Mouse (Mus musculus): ENCODE results near the gene Xiap. TPM values are rescaled to one million over a fixed set of nuclear protein-coding genes. Genes with fewer than 3 reads are reported as not detected.
"Not testable (repeated sequence)": the region's sequence is repeated elsewhere in the genome, so short reads cannot be mapped to it uniquely, and the experiment has no call there.

The Xiap gene
- polyA plus RNA-seq (2015; fragmentation: Nextera tagmentation; extraction: Ambion mirVana) = 15.6 and 15.9 TPM in 2 replicates

DNA sequence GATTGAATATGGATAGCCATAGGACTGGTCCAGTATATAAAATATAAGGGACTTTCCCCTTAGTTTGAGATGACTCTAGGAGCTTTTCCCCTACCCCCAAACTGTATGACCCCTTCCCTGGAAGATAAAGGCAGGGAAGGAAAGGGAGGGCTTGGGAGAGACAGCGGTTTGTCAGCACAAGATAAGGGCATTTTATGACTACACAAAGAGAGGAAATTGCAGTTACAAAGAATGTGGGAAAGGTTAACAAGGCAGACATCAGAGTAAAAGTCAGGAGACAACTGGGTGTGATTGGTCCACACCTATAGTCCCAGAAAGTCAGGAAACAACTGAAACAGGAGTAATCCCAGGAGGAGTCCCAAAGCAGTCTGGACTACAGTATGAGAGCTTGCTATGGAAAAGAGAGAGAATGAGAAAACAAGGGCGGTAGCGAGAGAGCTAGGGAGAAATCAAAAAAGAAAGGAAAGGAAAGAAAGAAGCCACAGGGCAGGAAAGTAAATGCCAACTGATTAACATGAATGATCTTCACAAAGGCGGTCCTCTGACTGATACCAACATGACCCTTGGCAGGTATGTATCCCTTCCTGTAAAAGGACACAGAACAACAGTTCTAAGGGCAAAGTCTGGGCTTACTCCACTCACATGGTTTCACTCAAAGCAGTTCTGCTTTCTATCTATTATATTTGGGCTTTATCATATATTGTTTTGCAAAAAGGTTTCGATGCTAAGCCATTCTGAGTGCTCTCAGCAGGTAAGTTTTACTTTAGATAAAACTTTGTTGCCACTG is at the start of gene Xiap:
Xiap (plus strand) TSS at position 398 of the 787 bp plus-strand sequence.
- Histone ChIP-seq H3K27me3 (ENCODE audit: insufficient read depth, low read length) (no peaks in the 10 kb centered on the region), H3K4me1 (replicated peaks; ENCODE audit: insufficient read depth, low read length) (no peaks in the 10 kb centered on the region), H3K9me3 (replicated peaks; ENCODE audit: low read length) (no peaks in the 10 kb centered on the region), H3K4me3 (replicated peaks; ENCODE audit: low read depth, low read length) (no peak within 1 kb of the TSS), H3K36me3 (ENCODE audit: insufficient read depth, low read length) (no peaks in the 10 kb centered on the region), H3K9ac (ENCODE audit: low read depth, low read length) (no peak within 1 kb of the TSS), H3K4me2 (ENCODE audit: low read length) (no peak within 1 kb of the TSS), H3K27ac (no peak within 1 kb of the TSS)
- 72% methylated on average over 5 of the region's 5 CpGs for WGBS
- no peak for ATAC-seq (replicated peaks; ENCODE audit: low FRiP score, low read depth)
- no peak for TF ChIP-seq CTCF (IDR thresholded peaks at IDR 0.05; ENCODE audit: low read depth)
- DNase-seq (ENCODE audit: low spot score) = no peak

DNA sequence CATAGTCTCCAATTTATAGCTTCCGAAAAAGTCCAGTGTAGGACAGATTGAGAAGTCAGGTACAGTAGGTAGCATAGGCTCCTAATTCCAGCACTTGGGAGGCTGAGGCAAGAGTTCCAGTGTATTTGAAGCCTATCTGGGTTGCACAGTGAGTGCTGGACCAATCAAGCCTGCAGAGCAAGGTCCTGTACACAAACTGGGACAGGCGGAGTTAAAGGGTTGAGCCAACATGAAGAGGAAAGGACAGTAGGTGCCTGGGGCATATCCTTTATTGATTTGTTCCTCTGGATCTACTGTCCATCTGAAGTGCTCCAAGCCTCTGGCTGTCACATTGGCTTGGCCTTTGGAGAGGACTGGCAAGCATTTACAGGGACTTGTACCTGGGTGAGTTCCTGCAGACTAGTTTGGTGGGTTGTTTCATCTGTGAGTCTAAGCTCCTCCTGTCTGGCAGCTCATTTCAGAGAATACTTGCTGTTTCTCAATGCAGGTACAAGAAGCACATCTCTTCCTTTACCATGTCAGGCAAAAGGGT is 46.7 kb upstream of the Xiap start:
- ATAC-seq (replicated peaks; ENCODE audit: low FRiP score, low read depth) (no peak), DNase-seq (ENCODE audit: low spot score) (no peak)
- no peak for TF ChIP-seq CTCF (IDR thresholded peaks at IDR 0.05; ENCODE audit: low read depth)
- Histone ChIP-seq H3K27me3 (ENCODE audit: insufficient read depth, low read length) (no peaks in the 10 kb centered on the region), H3K36me3 (ENCODE audit: insufficient read depth, low read length) (no peaks in the 10 kb centered on the region), H3K27ac (no peak overlapping the region), H3K9me3 (replicated peaks; ENCODE audit: low read length) (no peaks in the 10 kb centered on the region), H3K4me3 (replicated peaks; ENCODE audit: low read depth, low read length) (no peak overlapping the region), H3K4me2 (ENCODE audit: low read length) (no peak overlapping the region), H3K4me1 (replicated peaks; ENCODE audit: insufficient read depth, low read length) (no peaks in the 10 kb centered on the region), H3K9ac (ENCODE audit: low read depth, low read length) (no peak overlapping the region)
- WGBS = 92% methylated on average over 2 of the region's 2 CpGs

DNA sequence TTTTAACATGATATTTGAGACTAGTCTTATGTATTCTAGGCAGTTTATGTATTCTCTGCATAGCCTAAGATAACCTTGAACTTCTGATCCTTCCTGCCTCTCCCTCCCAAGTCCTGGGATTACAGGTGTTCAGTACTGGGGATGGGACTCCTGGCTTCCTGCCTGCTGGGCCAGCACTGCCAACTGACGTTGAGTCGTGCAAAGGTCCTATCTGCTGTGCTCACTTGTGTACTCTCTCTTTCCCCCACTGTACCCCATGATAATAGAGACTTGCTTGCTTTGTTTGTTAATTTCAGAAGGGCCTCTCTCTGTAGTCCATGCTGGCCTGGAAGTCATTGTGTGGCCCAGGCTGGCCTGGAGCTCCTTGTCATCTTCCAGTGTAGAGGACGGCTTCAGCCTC is 45.7 kb upstream of the Xiap start:
- ATAC-seq (replicated peaks; ENCODE audit: low FRiP score, low read depth) (no peak), DNase-seq (ENCODE audit: low spot score) (no peak)
- H3K4me2 ChIP-seq (ENCODE audit: low read length) = no peak overlapping the region
- no peaks in the 10 kb centered on the region for H3K27me3 ChIP-seq (ENCODE audit: insufficient read depth, low read length)
- no peaks in the 10 kb centered on the region for H3K4me1 ChIP-seq (replicated peaks; ENCODE audit: insufficient read depth, low read length)
- no peak overlapping the region for H3K9ac ChIP-seq (ENCODE audit: low read depth, low read length)
- no peak overlapping the region for H3K4me3 ChIP-seq (replicated peaks; ENCODE audit: low read depth, low read length)
- no peaks in the 10 kb centered on the region for H3K9me3 ChIP-seq (replicated peaks; ENCODE audit: low read length)
- H3K27ac ChIP-seq = no peak overlapping the region
- H3K36me3 ChIP-seq (ENCODE audit: insufficient read depth, low read length) = no peaks in the 10 kb centered on the region
- TF ChIP-seq CTCF (IDR thresholded peaks at IDR 0.05; ENCODE audit: low read depth) = no peak
- 84% methylated on average over 3 of the region's 3 CpGs for WGBS

GRCm38 (mm10) chrX:42014502-42014901 is 45.0 kb upstream of the Xiap start:
- H3K9ac ChIP-seq (ENCODE audit: low read depth, low read length) = no peak overlapping the region
- no peaks in the 10 kb centered on the region for H3K27me3 ChIP-seq (ENCODE audit: insufficient read depth, low read length)
- no peak for TF ChIP-seq CTCF (IDR thresholded peaks at IDR 0.05; ENCODE audit: low read depth)
- H3K36me3 ChIP-seq (ENCODE audit: insufficient read depth, low read length) = no peaks in the 10 kb centered on the region
- no peaks in the 10 kb centered on the region for H3K4me1 ChIP-seq (replicated peaks; ENCODE audit: insufficient read depth, low read length)
- no peak for ATAC-seq (replicated peaks; ENCODE audit: low FRiP score, low read depth)
- no peak overlapping the region for H3K4me2 ChIP-seq (ENCODE audit: low read length)
- no peak for DNase-seq (ENCODE audit: low spot score)
- H3K9me3 ChIP-seq (replicated peaks; ENCODE audit: low read length) = no peaks in the 10 kb centered on the region
- no peak overlapping the region for H3K4me3 ChIP-seq (replicated peaks; ENCODE audit: low read depth, low read length)
- 73% methylated on average over 3 of the region's 3 CpGs for WGBS
- no peak overlapping the region for H3K27ac ChIP-seq

DNA sequence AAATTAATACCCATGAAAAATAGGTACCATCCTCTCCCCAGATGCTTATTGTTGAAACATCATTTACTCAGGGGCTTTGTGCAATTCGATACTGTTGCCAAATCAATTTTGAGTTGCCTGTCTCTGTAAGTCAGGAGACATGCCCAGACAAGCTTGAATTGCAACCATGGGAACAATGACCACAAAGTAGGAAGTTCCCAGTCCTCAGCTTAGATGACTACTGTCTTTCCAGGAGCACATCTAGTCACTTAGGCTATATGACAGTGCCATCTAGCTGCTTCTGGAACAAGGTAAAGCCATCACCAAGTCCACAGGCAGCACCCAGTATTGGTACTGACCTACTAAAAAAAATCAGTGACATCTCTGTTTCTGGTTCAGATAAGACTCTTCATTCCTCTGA is 41.4 kb upstream of the Xiap start:
- ATAC-seq (replicated peaks; ENCODE audit: low FRiP score, low read depth) (no peak), DNase-seq (ENCODE audit: low spot score) (peak; percentile 4)
- no peak overlapping the region for H3K27ac ChIP-seq
- H3K9ac ChIP-seq (ENCODE audit: low read depth, low read length) = no peak overlapping the region
- H3K27me3 ChIP-seq (ENCODE audit: insufficient read depth, low read length) = no peaks in the 10 kb centered on the region
- no peaks in the 10 kb centered on the region for H3K36me3 ChIP-seq (ENCODE audit: insufficient read depth, low read length)
- H3K4me3 ChIP-seq (replicated peaks; ENCODE audit: low read depth, low read length) = no peak overlapping the region
- no peaks in the 10 kb centered on the region for H3K4me1 ChIP-seq (replicated peaks; ENCODE audit: insufficient read depth, low read length)
- 81% methylated on average over 1 of the region's 1 CpGs for WGBS
- no peak overlapping the region for H3K4me2 ChIP-seq (ENCODE audit: low read length)
- no peak for TF ChIP-seq CTCF (IDR thresholded peaks at IDR 0.05; ENCODE audit: low read depth)
- H3K9me3 ChIP-seq (replicated peaks; ENCODE audit: low read length) = no peaks in the 10 kb centered on the region

DNA sequence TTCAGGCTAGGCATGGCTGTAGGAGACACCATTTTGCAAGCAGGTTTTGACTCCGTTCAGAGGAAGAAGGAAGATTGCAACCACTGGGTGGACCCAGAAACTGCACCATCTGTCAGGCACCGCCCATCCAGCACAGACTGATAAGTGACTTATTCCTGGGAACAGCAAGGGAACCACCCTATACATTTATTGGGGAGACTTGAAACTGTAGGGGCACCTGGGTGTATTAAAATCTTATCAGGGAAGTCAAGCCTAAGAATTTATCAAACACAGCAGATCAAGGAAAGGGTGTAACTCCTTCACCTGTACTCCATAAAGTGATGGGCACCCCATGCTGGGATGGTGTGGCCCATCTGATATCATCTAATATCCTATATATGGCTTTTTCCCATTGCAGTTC is 40.0 kb upstream of the Xiap start:
- WGBS = 90% methylated on average over 2 of the region's 2 CpGs
- no peaks in the 10 kb centered on the region for H3K36me3 ChIP-seq (ENCODE audit: insufficient read depth, low read length)
- H3K4me2 ChIP-seq (ENCODE audit: low read length) = no peak overlapping the region
- no peaks in the 10 kb centered on the region for H3K27me3 ChIP-seq (ENCODE audit: insufficient read depth, low read length)
- no peaks in the 10 kb centered on the region for H3K9me3 ChIP-seq (replicated peaks; ENCODE audit: low read length)
- ATAC-seq (replicated peaks; ENCODE audit: low FRiP score, low read depth) (no peak), DNase-seq (ENCODE audit: low spot score) (no peak)
- no peaks in the 10 kb centered on the region for H3K4me1 ChIP-seq (replicated peaks; ENCODE audit: insufficient read depth, low read length)
- no peak overlapping the region for H3K9ac ChIP-seq (ENCODE audit: low read depth, low read length)
- H3K27ac ChIP-seq = no peak overlapping the region
- TF ChIP-seq CTCF (IDR thresholded peaks at IDR 0.05; ENCODE audit: low read depth) = no peak
- no peak overlapping the region for H3K4me3 ChIP-seq (replicated peaks; ENCODE audit: low read depth, low read length)

GRCm38 (mm10) chrX:42025802-42026440 is 33.6 kb upstream of the Xiap start:
- H3K4me2 ChIP-seq (ENCODE audit: low read length); H3K27ac ChIP-seq; H3K4me1 ChIP-seq (replicated peaks; ENCODE audit: insufficient read depth, low read length); ATAC-seq (replicated peaks; ENCODE audit: low FRiP score, low read depth); H3K4me3 ChIP-seq (replicated peaks; ENCODE audit: low read depth, low read length); DNase-seq (ENCODE audit: low spot score); H3K9ac ChIP-seq (ENCODE audit: low read depth, low read length); H3K9me3 ChIP-seq (replicated peaks; ENCODE audit: low read length); H3K27me3 ChIP-seq (ENCODE audit: insufficient read depth, low read length); H3K36me3 ChIP-seq (ENCODE audit: insufficient read depth, low read length): not testable (repeated sequence)
- WGBS = 100% methylated on average over 2 of the region's 3 CpGs

DNA sequence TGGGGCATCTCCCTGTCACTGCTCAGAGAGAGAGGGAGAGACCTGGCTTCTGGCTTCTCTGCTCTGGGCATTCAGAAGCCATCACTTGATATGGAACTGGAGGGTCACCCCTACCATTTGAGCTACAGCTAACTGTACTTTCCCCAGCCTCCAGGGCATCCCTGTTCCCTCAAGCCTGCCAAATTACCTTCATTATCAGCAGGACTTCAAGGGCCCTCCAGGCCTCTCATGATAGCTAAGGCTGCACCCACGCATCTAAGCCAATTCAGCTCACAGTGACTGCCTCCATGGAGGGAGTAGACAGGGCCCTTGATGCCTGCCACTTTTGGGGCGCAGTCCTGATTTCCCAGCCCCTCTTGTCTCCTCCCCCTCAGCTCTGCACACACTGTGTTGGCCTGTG is 32.5 kb upstream of the Xiap start:
- not testable (repeated sequence) for H3K27ac ChIP-seq; H3K36me3 ChIP-seq (ENCODE audit: insufficient read depth, low read length); DNase-seq (ENCODE audit: low spot score); H3K9ac ChIP-seq (ENCODE audit: low read depth, low read length); H3K4me1 ChIP-seq (replicated peaks; ENCODE audit: insufficient read depth, low read length); H3K9me3 ChIP-seq (replicated peaks; ENCODE audit: low read length); ATAC-seq (replicated peaks; ENCODE audit: low FRiP score, low read depth); H3K4me3 ChIP-seq (replicated peaks; ENCODE audit: low read depth, low read length); H3K27me3 ChIP-seq (ENCODE audit: insufficient read depth, low read length); H3K4me2 ChIP-seq (ENCODE audit: low read length)
- 79% methylated on average over 2 of the region's 2 CpGs for WGBS
